Mouse (Mus musculus) brain, embryonic 14.5 days (tissue): ENCODE measurements at regions not wholly inside any gene's neighbourhood (a gene's known extent, or its start where the extent isn't known, plus 50 kb on each side); places are given as distances from the start of the nearest gene placed in this dataset.

Source experiments
- DNase-seq: peaks from one replicate; pipeline ENCODE4 v3.0.0-alpha.2; 2011; ENCODE audit warnings: low read depth
- CTCF ChIP-seq: fragments of 200-500 bp; IDR thresholded peaks from 2 replicates; pipeline ENCODE4 v1.5.1; 2012; ENCODE audit warnings: inconsistent platforms, mild to moderate bottlenecking, moderate library complexity, borderline replicate concordance; ENCODE audit not compliant: insufficient read depth, insufficient read length; ENCODE audit errors: extremely low read depth
- POLR2A ChIP-seq: fragments of 200-500 bp; IDR thresholded peaks from 2 replicates; pipeline ENCODE4 v1.6.1; 2012; ENCODE audit warnings: mild to moderate bottlenecking, inconsistent platforms, borderline replicate concordance; ENCODE audit not compliant: poor library complexity, insufficient read depth, insufficient read length, severe bottlenecking; ENCODE audit errors: extremely low read depth

DNA sequence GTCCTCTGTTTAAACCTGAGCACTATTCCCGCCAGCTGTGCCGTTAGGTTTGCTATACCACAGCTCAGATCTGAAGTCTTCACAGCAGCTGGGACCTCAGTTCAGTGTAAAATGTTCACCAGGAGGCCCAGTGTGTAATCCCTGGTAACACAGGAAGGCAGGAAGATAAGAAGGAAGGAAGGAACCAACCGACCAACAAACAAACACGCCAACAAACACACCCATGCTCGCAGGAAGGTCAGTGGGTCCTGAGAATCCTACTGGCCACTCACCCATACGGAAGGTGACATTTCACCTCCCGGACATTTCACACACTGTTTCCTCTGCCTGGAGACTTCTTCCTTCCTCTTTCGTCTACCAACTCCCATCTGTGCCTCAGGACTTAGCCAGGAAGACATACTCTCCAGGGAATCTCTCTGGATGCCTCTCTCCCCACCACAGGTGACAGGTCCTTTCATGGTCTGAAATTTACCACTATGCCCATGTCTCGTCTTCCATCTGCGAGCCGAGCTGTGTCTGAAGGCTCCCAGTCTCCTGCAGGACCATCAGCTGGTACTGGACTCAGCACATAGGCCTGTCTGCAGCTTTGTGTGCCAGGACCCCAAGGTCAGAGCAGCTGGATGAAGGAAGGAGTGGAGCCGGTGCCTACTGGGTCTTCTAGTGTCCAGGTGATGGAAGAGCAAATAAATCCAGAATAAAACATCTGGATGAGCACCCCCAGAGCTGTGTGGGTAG lies 61.1 kb upstream of the Xpa start:
- DNase-seq: no peak
- TF ChIP-seq CTCF (no peak), POLR2A (no peak)

DNA sequence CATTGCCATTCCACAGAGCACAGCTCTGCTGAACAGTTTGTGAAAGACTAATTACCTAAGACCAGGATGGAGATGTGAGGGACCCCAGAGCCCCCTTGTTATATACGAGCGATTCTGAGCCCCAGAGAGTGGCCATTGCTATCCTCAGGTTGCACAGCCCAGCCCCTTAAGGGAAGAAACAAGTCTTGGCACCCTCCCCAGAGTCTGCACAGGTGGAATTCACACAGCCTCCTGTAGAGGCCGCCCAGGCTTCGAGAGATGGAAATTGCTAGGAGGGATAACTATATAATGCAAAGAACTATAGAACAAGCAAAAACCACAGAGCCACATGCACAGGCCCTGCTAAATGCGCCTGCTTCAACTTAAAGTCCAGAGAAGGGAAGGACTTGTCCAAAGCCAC lies 62.7 kb upstream of the Xpa start:
- peak; percentile 43 for DNase-seq
- TF ChIP-seq POLR2A (no peak), CTCF (peak; percentile 35; the same call in 1 of the 2 replicates)

DNA sequence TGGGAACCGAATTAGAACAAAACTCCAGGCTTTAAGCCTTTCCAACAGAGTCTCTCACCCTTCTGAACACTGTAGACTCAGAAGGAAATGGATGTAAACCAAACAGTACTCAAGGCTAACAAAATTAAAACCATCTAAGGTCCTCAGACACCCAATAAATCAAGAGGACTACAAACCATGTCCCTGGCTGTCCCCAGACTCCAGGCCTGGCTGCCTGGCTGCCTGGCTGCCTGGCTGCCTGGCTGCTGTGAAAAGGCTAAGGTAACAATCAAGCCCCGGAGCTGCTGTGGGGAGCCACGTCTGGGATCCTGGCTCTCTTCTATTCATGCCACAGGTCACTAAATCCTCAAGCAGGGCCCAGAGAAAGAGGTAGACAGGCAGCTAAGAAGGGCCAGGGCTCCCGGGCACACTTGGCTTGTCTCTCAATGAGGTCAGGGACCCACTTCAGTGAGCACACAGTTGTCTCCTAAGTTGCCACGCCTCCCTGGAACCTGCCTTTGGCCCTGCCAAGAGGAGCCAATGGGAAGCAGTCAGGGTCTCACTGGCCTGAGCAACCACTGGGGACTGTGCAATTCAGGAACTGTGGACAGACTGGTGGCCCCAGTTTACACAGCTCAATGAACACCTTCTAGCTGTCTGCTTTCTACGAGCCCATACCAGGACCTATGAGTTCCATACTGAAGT lies 72.6 kb upstream of the Xpa start:
- DNase-seq: no peak
- TF ChIP-seq CTCF: no peak
- no peak for TF ChIP-seq POLR2A

DNA sequence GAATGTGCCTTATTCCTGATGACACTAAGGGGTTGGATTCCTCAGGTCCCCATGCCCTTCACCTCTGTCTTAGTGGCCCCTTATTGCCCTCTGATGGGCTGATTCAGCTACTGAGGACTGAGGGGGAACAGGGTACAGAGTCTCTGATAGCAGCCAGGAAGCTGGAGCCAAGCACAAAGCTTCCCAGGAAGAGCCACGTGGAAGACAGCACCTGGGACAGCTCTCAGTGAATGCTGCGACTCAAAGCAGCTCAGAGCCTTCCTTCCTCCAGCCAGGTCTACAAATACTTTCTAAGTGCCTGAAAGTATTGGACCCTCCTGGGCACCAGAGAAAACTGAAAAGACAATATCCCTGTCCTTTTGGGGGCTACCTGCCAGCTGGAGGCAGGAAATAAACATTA lies 72.3 kb upstream of the Foxe1 start:
- no peak for TF ChIP-seq POLR2A
- no peak for TF ChIP-seq CTCF
- no peak for DNase-seq

DNA sequence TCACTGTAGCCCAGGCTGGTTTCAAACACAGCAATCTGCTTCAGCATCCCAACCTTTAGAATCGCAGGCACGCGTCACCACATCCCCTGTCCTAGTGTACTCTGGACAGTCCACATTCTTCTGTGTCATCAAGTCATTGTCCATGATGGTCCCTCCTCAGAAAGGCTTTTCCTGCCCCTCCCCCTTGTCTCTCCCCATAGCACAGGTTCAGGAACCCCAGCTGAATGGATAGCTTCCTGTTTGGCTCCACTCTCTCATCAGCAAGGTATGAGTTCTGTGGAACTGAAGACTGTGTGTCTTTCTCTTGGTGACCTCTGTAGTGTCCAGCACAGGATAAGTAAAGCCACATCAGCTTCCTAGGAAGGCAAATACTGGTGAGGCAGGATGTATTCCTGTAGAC lies 67.6 kb upstream of the Foxe1 start:
- DNase-seq: no peak
- TF ChIP-seq CTCF (no peak), POLR2A (no peak)

DNA sequence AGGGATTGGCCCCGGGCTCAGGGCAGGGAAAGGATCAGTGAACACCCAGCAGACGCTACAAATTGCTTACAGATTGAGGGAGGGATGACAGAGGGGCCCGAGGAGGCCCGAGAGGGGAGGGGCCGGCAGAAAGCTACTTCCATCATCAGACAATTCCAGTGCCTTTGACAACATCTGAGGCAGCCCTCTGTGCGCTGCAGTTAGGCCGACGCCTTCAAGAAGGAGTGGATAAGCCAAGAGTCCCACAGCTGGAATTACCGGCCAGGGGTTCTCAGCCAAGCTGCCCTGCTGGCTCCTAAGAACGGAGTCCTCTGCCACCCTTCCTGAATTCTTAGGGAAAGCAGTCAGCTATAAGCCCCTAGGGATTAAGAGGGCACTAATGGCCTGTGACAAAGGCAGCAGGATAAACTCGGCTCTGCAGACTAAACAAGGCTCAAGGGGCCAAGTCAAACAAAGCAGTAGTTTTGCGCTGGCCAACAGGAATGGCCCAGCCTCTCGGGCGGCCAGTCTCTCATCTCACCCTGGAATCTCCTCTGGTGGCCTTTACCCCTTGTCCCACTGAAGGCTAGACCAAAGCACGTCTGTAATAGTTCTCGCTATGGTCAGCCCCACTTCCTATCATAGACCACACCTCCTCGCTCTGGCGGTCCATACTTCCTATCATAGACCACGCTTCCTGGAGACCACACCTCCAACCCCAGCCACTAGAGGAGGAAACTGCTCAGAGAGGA lies 66.4 kb upstream of the Foxe1 start:
- peak; percentile 31 for DNase-seq
- TF ChIP-seq POLR2A: no peak
- no peak for TF ChIP-seq CTCF

DNA sequence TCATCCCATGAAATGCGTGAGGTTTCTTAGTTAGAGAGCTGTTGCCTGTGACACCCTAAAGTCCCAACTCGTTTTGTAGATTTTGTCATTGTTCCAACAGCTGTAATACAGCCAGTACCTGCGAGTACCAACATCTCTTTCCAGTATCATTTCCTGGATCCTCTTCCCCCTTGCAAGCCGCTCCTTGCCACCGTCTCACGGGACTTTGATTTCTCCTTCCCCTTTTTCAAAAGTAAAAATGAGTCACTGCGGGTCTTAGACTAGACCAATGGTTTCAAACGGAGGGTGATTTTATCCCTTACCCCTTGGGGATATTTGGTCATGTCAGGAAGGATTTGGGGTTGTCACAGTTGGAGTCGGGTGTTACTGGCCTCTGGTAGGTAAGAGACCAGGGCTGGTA lies 56.5 kb upstream of the Foxe1 start:
- DNase-seq: no peak
- TF ChIP-seq CTCF (no peak), POLR2A (no peak)

DNA sequence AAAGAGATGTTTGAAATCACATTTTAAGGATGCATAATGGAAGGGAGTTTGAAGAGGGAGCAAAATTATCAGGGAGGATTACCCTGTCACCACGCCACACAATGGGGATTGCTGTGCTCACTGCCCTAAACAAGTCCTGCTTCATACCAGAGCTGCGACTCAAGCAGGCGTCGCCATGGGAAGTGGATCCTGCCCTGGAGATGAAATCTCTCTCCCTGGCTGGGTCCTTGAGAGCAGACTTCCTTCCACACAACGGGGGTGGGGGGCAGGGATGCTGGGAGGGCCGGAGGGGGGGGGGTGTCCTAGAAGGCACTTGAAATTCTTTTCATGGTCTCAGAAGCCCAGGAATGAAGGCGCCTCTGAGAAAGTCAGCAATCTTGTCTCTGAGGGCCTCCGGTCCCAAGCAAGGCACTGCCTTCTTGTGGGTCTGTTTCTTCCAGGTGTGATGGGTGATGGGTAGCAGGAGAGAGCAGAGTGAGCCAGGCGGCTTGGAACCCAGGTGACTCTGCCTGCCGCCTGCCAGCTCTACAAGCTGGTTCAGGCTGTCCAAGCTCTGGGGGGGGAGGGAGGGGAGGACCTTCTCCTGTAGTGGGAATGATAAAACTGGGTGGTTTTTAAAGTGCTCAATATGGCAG lies 51.7 kb upstream of the Foxe1 start:
- peak; percentile 25 for DNase-seq
- TF ChIP-seq POLR2A: no peak
- TF ChIP-seq CTCF: no peak
